Mouse (Mus musculus) left cerebral cortex, postnatal 25 days (tissue): ENCODE measurements around the gene Gm8094. TPM values are rescaled to one million over a fixed set of nuclear protein-coding genes. Genes with fewer than 3 reads are reported as not detected.
"Not testable (repeated sequence)": the region's sequence is repeated elsewhere in the genome, so short reads cannot be mapped to it uniquely, and the experiment has no call there.

Experiments
- DNase-seq, 2 experiments: peaks; one replicate each; pipeline ENCODE4 v3.0.0; 2022; ENCODE audit warnings: low spot score in 2 of 2, mixed read lengths in 1 of 2
- intact Hi-C: fragments of 180-260 bp; cut with DNase I; formaldehyde crosslinking; loops from one replicate; pipeline ENCODE4 v1.15.1; 2025
- total RNA-seq, 2 experiments: library from RNA; stranded (reverse); gene quantifications; 2 replicates each; pipeline ENCODE4 v1.2.3; 2021

Gm8094 gene
- total RNA-seq: not detected

GRCm38 (mm10) chr14:43076543-43076942, at the start of gene Gm8094:
Gm8094 (minus strand) TSS chr14:43076643.
- intact Hi-C loops, DNase-seq: not testable (repeated sequence)

GRCm38 (mm10) chr14:43119673-43120072, 43.2 kb upstream of the Gm8094 start:
- DNase-seq, intact Hi-C loops: not testable (repeated sequence)

GRCm38 (mm10) chr14:43100301-43100700, 23.9 kb upstream of the Gm8094 start, which contains the start of gene Gm8104:
Gm8104 (plus strand) TSS chr14:43100601.
- intact Hi-C loops, DNase-seq: not testable (repeated sequence)

- intact Hi-C loops, DNase-seq: not testable (repeated sequence)
Measured at GRCm38 (mm10) chr14:43089103-43089919, 12.9 kb upstream of the Gm8094 start.

GRCm38 (mm10) chr14:43084936-43085730, 8.7 kb upstream of the Gm8094 start:
- intact Hi-C loops: not testable (repeated sequence)
- DNase-seq: peak in 1 of 2 experiments; percentile 28

- intact Hi-C loops: not testable (repeated sequence)
Measured at GRCm38 (mm10) chr14:43060179-43060578, 16.3 kb downstream of the Gm8094 start.

GRCm38 (mm10) chr14:43058063-43058462, 18.4 kb downstream of the Gm8094 start:
- intact Hi-C loops, DNase-seq: not testable (repeated sequence)

More at GRCm38 (mm10) chr14:43060179-43060578, 16.3 kb downstream of the Gm8094 start:
- not testable (repeated sequence) for DNase-seq

Other genes starting within 250 kb of the Gm8094 start
- not detected for gene Gm21977, start 223.2 kb downstream of the Gm8094 start, total RNA-seq
- gene Gm8082, start 83.0 kb downstream of the Gm8094 start, total RNA-seq: not detected
- not detected for gene Gm10376, start 61.0 kb downstream of the Gm8094 start, total RNA-seq
- under 1 TPM; 0.57 to 0.64 TPM for gene Gm8104, start 24.0 kb upstream of the Gm8094 start, total RNA-seq
- 1 to 10 TPM in 1 of 2 experiments, under 1 TPM in 1; 0.78 to 1.2 TPM for gene Gm7233, start 103.2 kb upstream of the Gm8094 start, total RNA-seq
- gene Gm8122, start 158.7 kb upstream of the Gm8094 start, total RNA-seq: not detected
- gene Gm8126, start 182.0 kb upstream of the Gm8094 start, total RNA-seq: 1 to 10 TPM in 1 of 2 experiments, under 1 TPM in 1; 0.64 to 1.3 TPM
- under 1 TPM in 1 of 2 experiments, not detected in 1; 0.23 TPM for gene Gm9732, start 198.4 kb upstream of the Gm8094 start, total RNA-seq
- not detected for gene Gm8127, start 217.2 kb upstream of the Gm8094 start, total RNA-seq